Mouse (Mus musculus) liver, embryonic 14.5 days (tissue): ENCODE results near the gene Supt20. TPM values are rescaled to one million over a fixed set of nuclear protein-coding genes. Genes with fewer than 3 reads are reported as not detected.

Experiments
- ATAC-seq: fragments of 200-750 bp; cut with Nextera tagmentation; 2 replicates; pipeline ENCODE4 v1.8.0; 2017; ENCODE audit warnings: moderate number of reproducible peaks, mild to moderate bottlenecking, moderate library complexity; ENCODE audit not compliant: insufficient read depth
- DNase-seq, 3 experiments: peaks; one replicate each; pipeline ENCODE4 v3.0.0-alpha.2; 2012 to 2013; ENCODE audit warnings: low read depth in 3 of 3, low spot score in 3 of 3
- H3K27ac ChIP-seq: fragments of 300-500 bp; sonication (generic); 2 replicates; pipeline ENCODE4 v1.5.1; 2014; ENCODE audit warnings: moderate library complexity, mild to moderate bottlenecking, control low read depth, inconsistent platforms
- H3K27me3 ChIP-seq: fragments of 300-500 bp; sonication (generic); 2 replicates; pipeline ENCODE4 v1.6.1; 2014; ENCODE audit warnings: mild to moderate bottlenecking, low read length, moderate library complexity; ENCODE audit not compliant: control insufficient read depth, insufficient read depth
- H3K36me3 ChIP-seq: fragments of 300-500 bp; sonication (generic); replicated peaks from 2 replicates; pipeline ENCODE4 v1.6.1; 2014; ENCODE audit warnings: low read depth; ENCODE audit not compliant: control insufficient read depth, insufficient read depth
- H3K4me1 ChIP-seq, 2 experiments: fragments of 200-500 bp in 1 of 2; fragments of 300-500 bp in 1 of 2; sonication (generic) in 1 of 2; replicated peaks; 2 replicates each; pipeline ENCODE4 v1.6.1; 2012 to 2014; ENCODE audit warnings: antibody characterized with exemption in 1 of 2, inconsistent platforms in 1 of 2, low read length in 1 of 2; ENCODE audit not compliant: control insufficient read depth in 2 of 2, insufficient read depth in 2 of 2
- H3K4me2 ChIP-seq: fragments of 300-500 bp; sonication (generic); 2 replicates; pipeline ENCODE4 v1.6.1; 2014; ENCODE audit warnings: low read depth, mild to moderate bottlenecking, control low read depth, moderate library complexity
- H3K4me3 ChIP-seq, 2 experiments: fragments of 200-500 bp in 1 of 2; fragments of 300-500 bp in 1 of 2; sonication (generic) in 1 of 2; 2 replicates each; pipeline ENCODE4 v1.5.1; 2012 to 2014; ENCODE audit warnings: low read depth in 2 of 2, low read length in 2 of 2, mild to moderate bottlenecking in 2 of 2, control low read depth in 1 of 2, inconsistent platforms in 1 of 2, moderate library complexity in 1 of 2; ENCODE audit not compliant: insufficient read depth in 1 of 2
- H3K9ac ChIP-seq: fragments of 300-500 bp; sonication (generic); replicated peaks from 2 replicates; pipeline ENCODE4 v1.6.1; 2014; ENCODE audit warnings: mild to moderate bottlenecking, control low read depth, moderate library complexity
- H3K9me3 ChIP-seq: fragments of 300-500 bp; sonication (generic); 2 replicates; pipeline ENCODE4 v1.6.1; 2016; ENCODE audit warnings: low read length, mixed read lengths; ENCODE audit not compliant: control insufficient read depth
- CTCF ChIP-seq: IDR thresholded peaks from 2 replicates; pipeline ENCODE4 v1.5.1; 2016; ENCODE audit warnings: antibody characterized with exemption, low read depth, control low read depth
- EP300 ChIP-seq: IDR thresholded peaks from 2 replicates; pipeline ENCODE4 v1.6.1; 2016; ENCODE audit warnings: antibody characterized with exemption, low read depth
- WGBS: fragments of 180-500 bp; shearing (Covaris S2); extraction: QIAGEN DNeasy Blood & Tissue Kit; methylation state at CpG from one replicate; pipeline ENCODE4 v1.1.7; 2014; ENCODE audit not compliant: insufficient replicate concordance; 5-methylcytosine and 5-hydroxymethylcytosine counted together
- polyA plus RNA-seq, 2 experiments: library from polyadenylated mRNA; depleted of rRNA in 1 of 2; stranded (reverse) in 1 of 2; unstranded in 1 of 2; fragments of >200 nt; fragmentation: Nextera tagmentation in 1 of 2; extraction: Ambion mirVana in 1 of 2; gene quantifications; 2 replicates each; pipeline versions ENCODE4 v1.2.1 to v1.2.3; 2012 to 2014

Supt20 gene
- polyA plus RNA-seq, 2 experiments, result 23.5 to 24.6 TPM

GRCm38 (mm10) chr3:54753411-54753810 is 60.8 kb downstream of the Supt20 start:
- no peak for TF ChIP-seq CTCF
- H3K9me3 ChIP-seq, result no peaks in the 10 kb centered on the region

GRCm38 (mm10) chr3:54755145-54756041 is 62.8 kb downstream of the Supt20 start, which contains the start of gene Smad9:
TSS of gene Smad9 (plus strand) at chr3:54755582.
- peak within 1 kb of the TSS; percentile 46 to 48 for H3K4me3 ChIP-seq
- H3K27me3 ChIP-seq, result peaks cover 19% of the 10 kb centered on the region
- H3K9ac ChIP-seq, result no peak within 1 kb of the TSS
- DNase-seq (no peak), ATAC-seq (no peak)
- H3K9me3 ChIP-seq, result no peaks in the 10 kb centered on the region
- TF ChIP-seq CTCF (no peak), EP300 (no peak)
- H3K36me3 ChIP-seq, result no peaks in the 10 kb centered on the region
- peak within 1 kb of the TSS; percentile 61 for H3K4me2 ChIP-seq
- no peak within 1 kb of the TSS for H3K27ac ChIP-seq
- WGBS, result 2% methylated on average over 53 of the region's 66 CpGs
- H3K4me1 ChIP-seq, result no peaks in the 10 kb centered on the region

More at GRCm38 (mm10) chr3:54753411-54753810, 60.8 kb downstream of the Supt20 start:
- WGBS, result 56% methylated on average over 4 of the region's 4 CpGs
- Histone ChIP-seq H3K4me1 (no peaks in the 10 kb centered on the region), H3K27ac (no peak overlapping the region), H3K4me2 (no peak overlapping the region), H3K36me3 (peaks cover 5% of the 10 kb centered on the region), H3K4me3 (no peak overlapping the region), H3K27me3 (peaks cover 19% of the 10 kb centered on the region), H3K9ac (no peak overlapping the region)
- ATAC-seq, result no peak
- no peak for DNase-seq

- Histone ChIP-seq H3K9me3 (no peaks in the 10 kb centered on the region), H3K27me3 (peaks cover 19% of the 10 kb centered on the region), H3K9ac (no peak overlapping the region), H3K36me3 (no peaks in the 10 kb centered on the region), H3K27ac (no peak overlapping the region), H3K4me1 (0 out of 4 replicates have a peak, but pooled peaks cover 0 to 2% of the 10 kb centered on the region in 2 experiments), H3K4me2 (peak overlapping the region; percentile 61), H3K4me3 (peak overlapping the region in 1 of 2 experiments; percentile 46; a peak in 1 of 4 replicates)
- DNase-seq, result no peak
- WGBS, result 3% methylated on average over 11 of the region's 11 CpGs
- ATAC-seq, result no peak
- no peak for TF ChIP-seq EP300
- TF ChIP-seq CTCF, result no peak
These were observed 63.5 kb downstream of the Supt20 start for GRCm38 (mm10) chr3:54756058-54756457.

- H3K9me3 ChIP-seq, result no peaks in the 10 kb centered on the region
- 79% methylated on average over 8 of the region's 8 CpGs for WGBS
- H3K36me3 ChIP-seq, result no peaks in the 10 kb centered on the region
- peaks cover 19% of the 10 kb centered on the region for H3K27me3 ChIP-seq
- TF ChIP-seq EP300 (no peak), CTCF (no peak)
- H3K4me2 ChIP-seq, result no peak overlapping the region
- H3K9ac ChIP-seq, result no peak overlapping the region
- H3K4me3 ChIP-seq, result no peak overlapping the region
- DNase-seq, result no peak
- ATAC-seq, result no peak
- H3K27ac ChIP-seq, result no peak overlapping the region
- 0 out of 4 replicates have a peak, but pooled peaks cover 0 to 5% of the 10 kb centered on the region in 2 experiments for H3K4me1 ChIP-seq
These were observed 64.8 kb downstream of the Supt20 start for GRCm38 (mm10) chr3:54757446-54757845.

- Histone ChIP-seq H3K4me3 (no peak overlapping the region), H3K4me2 (no peak overlapping the region), H3K36me3 (no peaks in the 10 kb centered on the region), H3K27ac (no peak overlapping the region), H3K9ac (no peak overlapping the region), H3K4me1 (0 out of 4 replicates have a peak, but pooled peaks cover 0 to 5% of the 10 kb centered on the region in 2 experiments), H3K9me3 (no peaks in the 10 kb centered on the region), H3K27me3 (peaks cover 19% of the 10 kb centered on the region)
- WGBS, result 61% methylated on average over 9 of the region's 9 CpGs
- no peak for TF ChIP-seq EP300
- TF ChIP-seq CTCF, result no peak
- no peak for ATAC-seq
- DNase-seq, result no peak
These were observed 66.6 kb downstream of the Supt20 start for GRCm38 (mm10) chr3:54759211-54759610.
